Mouse (Mus musculus) embryonic facial prominence, embryonic 11.5 days (tissue): ENCODE results near the gene Ano4. TPM values are rescaled to one million over a fixed set of nuclear protein-coding genes. Genes with fewer than 3 reads are reported as not detected.
A peak's percentile ranks its signal among the peaks of the same experiment; 100 is the strongest.

Source experiments
- ATAC-seq: fragments of 200-750 bp; cut with Nextera tagmentation; replicated peaks from 2 replicates; pipeline ENCODE4 v1.8.0; 2017; ENCODE audit warnings: low read depth; ENCODE audit not compliant: insufficient number of reproducible peaks, low FRiP score, low TSS enrichment
- DNase-seq: peaks from one replicate; pipeline ENCODE4 v3.0.0-alpha.2; 2015; ENCODE audit warnings: low spot score
- H3K27ac ChIP-seq: fragments of 300-500 bp; sonication (generic); replicated peaks from 2 replicates; pipeline ENCODE4 v1.5.1; 2014; ENCODE audit warnings: mild to moderate bottlenecking, low read depth, low read length, control low read depth
- H3K27me3 ChIP-seq: fragments of 300-500 bp; sonication (generic); 2 replicates; pipeline ENCODE4 v1.6.1; 2014; ENCODE audit warnings: mild to moderate bottlenecking, low read length, moderate library complexity, mixed read lengths; ENCODE audit not compliant: control insufficient read depth, insufficient read depth
- H3K36me3 ChIP-seq: fragments of 300-500 bp; sonication (generic); replicated peaks from 2 replicates; pipeline ENCODE4 v1.6.1; 2014; ENCODE audit warnings: low read depth, mild to moderate bottlenecking, low read length, moderate library complexity, mixed read lengths; ENCODE audit not compliant: control insufficient read depth, insufficient read depth
- H3K4me1 ChIP-seq: fragments of 300-500 bp; sonication (generic); 2 replicates; pipeline ENCODE4 v1.6.1; 2014; ENCODE audit warnings: low read length, mixed read lengths; ENCODE audit not compliant: control insufficient read depth, insufficient read depth
- H3K4me2 ChIP-seq: fragments of 300-500 bp; sonication (generic); 2 replicates; pipeline ENCODE4 v1.6.1; 2014; ENCODE audit warnings: low read depth, mild to moderate bottlenecking, control low read depth, low read length, moderate library complexity
- H3K4me3 ChIP-seq: fragments of 300-500 bp; sonication (generic); 2 replicates; pipeline ENCODE4 v1.5.1; 2014; ENCODE audit warnings: low read depth, low read length, control low read depth
- H3K9ac ChIP-seq: fragments of 300-500 bp; sonication (generic); replicated peaks from 2 replicates; pipeline ENCODE4 v1.6.1; 2014; ENCODE audit warnings: mild to moderate bottlenecking, control low read depth, low read length
- H3K9me3 ChIP-seq: fragments of 300-500 bp; sonication (generic); replicated peaks from 2 replicates; pipeline ENCODE4 v1.6.1; 2016; ENCODE audit warnings: mild to moderate bottlenecking, low read length, inconsistent platforms, mixed read lengths; ENCODE audit not compliant: control insufficient read depth
- WGBS: fragments of 180-500 bp; shearing (Covaris S2); extraction: QIAGEN DNeasy Blood & Tissue Kit; methylation state at CpG from one replicate; pipeline ENCODE4 v1.1.7; 2014; 5-methylcytosine and 5-hydroxymethylcytosine counted together
- polyA plus RNA-seq: library from polyadenylated mRNA; unstranded; fragments of >200 nt; fragmentation: Nextera tagmentation; extraction: Ambion mirVana; gene quantifications from 2 replicates; pipeline ENCODE4 v1.2.1, GENCODE M21; 2014

Ano4 gene
- polyA plus RNA-seq, 1 experiment from 2014 or later = 1.4 TPM

GRCm38 (mm10) chr10:89327004-89327511, 17.5 kb downstream of the Ano4 start:
- H3K9me3 ChIP-seq = no peaks in the 10 kb centered on the region
- no peaks in the 10 kb centered on the region for H3K27me3 ChIP-seq
- no peaks in the 10 kb centered on the region for H3K4me1 ChIP-seq
- H3K36me3 ChIP-seq = no peaks in the 10 kb centered on the region
- no peak overlapping the region for H3K4me3 ChIP-seq
- 28% methylated on average over 15 of the region's 15 CpGs for WGBS
- 0 out of 2 replicates have a peak, but pooled peaks have one; percentile 44 for ATAC-seq
- no peak overlapping the region for H3K4me2 ChIP-seq
- H3K27ac ChIP-seq = no peak overlapping the region
- DNase-seq = peak; percentile 80
- H3K9ac ChIP-seq = no peak overlapping the region

GRCm38 (mm10) chr10:89326383-89326782, 18.2 kb downstream of the Ano4 start:
- Histone ChIP-seq H3K9ac (no peak overlapping the region), H3K27ac (no peak overlapping the region), H3K27me3 (no peaks in the 10 kb centered on the region), H3K36me3 (no peaks in the 10 kb centered on the region), H3K9me3 (no peaks in the 10 kb centered on the region), H3K4me1 (no peaks in the 10 kb centered on the region), H3K4me2 (no peak overlapping the region), H3K4me3 (no peak overlapping the region)
- DNase-seq = no peak
- ATAC-seq = no peak
- 88% methylated on average over 5 of the region's 5 CpGs for WGBS

GRCm38 (mm10) chr10:89307566-89307965, 37.0 kb downstream of the Ano4 start:
- ATAC-seq = no peak
- Histone ChIP-seq H3K4me1 (no peaks in the 10 kb centered on the region), H3K27me3 (no peaks in the 10 kb centered on the region), H3K27ac (no peak overlapping the region), H3K4me3 (no peak overlapping the region), H3K36me3 (no peaks in the 10 kb centered on the region), H3K4me2 (no peak overlapping the region), H3K9me3 (no peaks in the 10 kb centered on the region), H3K9ac (no peak overlapping the region)
- no peak for DNase-seq

- Histone ChIP-seq H3K9me3 (no peaks in the 10 kb centered on the region), H3K27me3 (no peaks in the 10 kb centered on the region), H3K36me3 (no peaks in the 10 kb centered on the region), H3K27ac (no peak overlapping the region), H3K4me2 (no peak overlapping the region), H3K4me3 (no peak overlapping the region), H3K4me1 (no peaks in the 10 kb centered on the region), H3K9ac (no peak overlapping the region)
- 69% methylated on average over 2 of the region's 2 CpGs for WGBS
- ATAC-seq (no peak), DNase-seq (no peak)
Observed at GRCm38 (mm10) chr10:89300346-89300745, 44.2 kb downstream of the Ano4 start.

GRCm38 (mm10) chr10:89292784-89293183, 51.8 kb downstream of the Ano4 start:
- Histone ChIP-seq H3K4me2 (no peak overlapping the region), H3K27ac (no peak overlapping the region), H3K9me3 (no peaks in the 10 kb centered on the region), H3K4me1 (no peaks in the 10 kb centered on the region), H3K27me3 (no peaks in the 10 kb centered on the region), H3K36me3 (no peaks in the 10 kb centered on the region), H3K4me3 (no peak overlapping the region), H3K9ac (no peak overlapping the region)
- no peak for ATAC-seq
- WGBS = 71% methylated on average over 3 of the region's 3 CpGs
- no peak for DNase-seq

GRCm38 (mm10) chr10:89290698-89291097, 53.9 kb downstream of the Ano4 start:
- no peak overlapping the region for H3K4me3 ChIP-seq
- H3K4me1 ChIP-seq = no peaks in the 10 kb centered on the region
- H3K4me2 ChIP-seq = no peak overlapping the region
- H3K9me3 ChIP-seq = no peaks in the 10 kb centered on the region
- H3K36me3 ChIP-seq = no peaks in the 10 kb centered on the region
- H3K9ac ChIP-seq = no peak overlapping the region
- ATAC-seq (no peak), DNase-seq (no peak)
- H3K27me3 ChIP-seq = no peaks in the 10 kb centered on the region
- WGBS = 71% methylated on average over 6 of the region's 6 CpGs
- H3K27ac ChIP-seq = no peak overlapping the region

- DNase-seq (no peak), ATAC-seq (no peak)
- Histone ChIP-seq H3K9ac (no peak overlapping the region), H3K27me3 (no peaks in the 10 kb centered on the region), H3K4me2 (no peak overlapping the region), H3K4me1 (no peaks in the 10 kb centered on the region), H3K27ac (no peak overlapping the region), H3K36me3 (no peaks in the 10 kb centered on the region), H3K4me3 (no peak overlapping the region), H3K9me3 (no peaks in the 10 kb centered on the region)
- WGBS = 90% methylated on average over 4 of the region's 4 CpGs
Observed at GRCm38 (mm10) chr10:89289290-89289689, 55.3 kb downstream of the Ano4 start.

GRCm38 (mm10) chr10:89280402-89280801, 64.2 kb downstream of the Ano4 start:
- Histone ChIP-seq H3K4me1 (no peaks in the 10 kb centered on the region), H3K9ac (no peak overlapping the region), H3K4me2 (no peak overlapping the region), H3K4me3 (no peak overlapping the region), H3K27me3 (no peaks in the 10 kb centered on the region), H3K27ac (no peak overlapping the region), H3K36me3 (no peaks in the 10 kb centered on the region), H3K9me3 (no peaks in the 10 kb centered on the region)
- ATAC-seq (no peak), DNase-seq (no peak)
- WGBS = 87% methylated on average over 5 of the region's 5 CpGs
